In genomic region chr15:84230661-84231060, GRCm38 (mm10) we compare ENCODE assay signal across 9 mouse cellular contexts. TPM values are rescaled to one million over a fixed set of nuclear protein-coding genes. Genes with fewer than 3 reads are reported as not detected.
DNase-seq lines count a peak whose midpoint lies in the region; ATAC-seq and TF ChIP-seq lines count a peak whose summit lies in the region.
"Had no signal": no experiment of that assay in that cellular context is flagged by ENCODE, and none has a peak within 500 bp of the region (broad histone marks: within the 10 kb centered on the region; RNA-seq: fewer than 3 reads in every experiment).

No protein-coding gene starts in this region.

- no peak for ATAC-seq in kidney, postnatal 0 days (replicated peaks; ENCODE audit: low FRiP score, low read depth)
- ATAC-seq in forebrain, embryonic 16.5 days = no peak
- ATAC-seq in limb, embryonic 14.5 days (ENCODE audit: low FRiP score, low read depth) = no peak
- ATAC-seq in neural tube, embryonic 12.5 days (ENCODE audit: low FRiP score, low read depth) = no peak

- no peak for DNase-seq in kidney, postnatal 0 days (ENCODE audit: low spot score)
- no peak for DNase-seq in kidney, postnatal 14 days
- no peak for DNase-seq in limb, embryonic 14.5 days (ENCODE audit: low spot score)
- no peak for DNase-seq in right cerebral cortex, postnatal 14 days
- DNase-seq in urinary bladder, postnatal 10 days (ENCODE audit: low spot score) = no peak
- DNase-seq in cerebellum, postnatal 14 days = no peak
- DNase-seq: gastrocnemius, postnatal 14 days had no signal

- 19% methylated on average over 5 of the region's 5 CpGs for WGBS in kidney, postnatal 0 days
- WGBS in forebrain, embryonic 16.5 days = 16% methylated on average over 5 of the region's 5 CpGs
- WGBS in limb, embryonic 14.5 days = 28% methylated on average over 5 of the region's 5 CpGs
- 22% methylated on average over 5 of the region's 5 CpGs for WGBS in neural tube, embryonic 12.5 days

- no peaks in the 10 kb centered on the region for H3K36me3 ChIP-seq in kidney, postnatal 0 days (ENCODE audit: insufficient read depth, low read length)
- no peaks in the 10 kb centered on the region for H3K36me3 ChIP-seq in forebrain, embryonic 16.5 days (ENCODE audit: control insufficient read depth, insufficient read depth)
- H3K36me3 ChIP-seq in limb, embryonic 14.5 days (ENCODE audit: control insufficient read depth, insufficient read depth, low read length) = no peaks in the 10 kb centered on the region
- no peaks in the 10 kb centered on the region for H3K36me3 ChIP-seq in neural tube, embryonic 12.5 days

- TF ChIP-seq CTCF in kidney, postnatal 0 days (IDR thresholded peaks at IDR 0.05; ENCODE audit: low read depth) = no peak

- H3K27ac ChIP-seq in kidney, postnatal 0 days = peak overlapping the region; percentile 48; the same call in 1 of the 2 replicates
- peak overlapping the region; percentile 77 for H3K27ac ChIP-seq in forebrain, embryonic 16.5 days (ENCODE audit: low read length)
- H3K27ac ChIP-seq in limb, embryonic 14.5 days (replicated peaks; ENCODE audit: low read depth, low read length) = no peak overlapping the region
- H3K27ac ChIP-seq in neural tube, embryonic 12.5 days = no peak overlapping the region

- no peak overlapping the region for H3K9ac ChIP-seq in kidney, postnatal 0 days (ENCODE audit: low read depth, low read length)
- H3K9ac ChIP-seq in forebrain, embryonic 16.5 days (replicated peaks; ENCODE audit: low read depth, low read length) = peak overlapping the region; percentile 76
- no peak overlapping the region; the same call in 1 of the 2 replicates for H3K9ac ChIP-seq in limb, embryonic 14.5 days (ENCODE audit: low read depth, low read length, severe bottlenecking)
- no peak overlapping the region for H3K9ac ChIP-seq in neural tube, embryonic 12.5 days

- no peak overlapping the region for H3K4me3 ChIP-seq in kidney, postnatal 0 days (replicated peaks; ENCODE audit: low read depth, low read length)
- no peak overlapping the region for H3K4me3 ChIP-seq in forebrain, embryonic 16.5 days (replicated peaks; ENCODE audit: low read length)
- no peak overlapping the region for H3K4me3 ChIP-seq in limb, embryonic 14.5 days (replicated peaks; ENCODE audit: low read length)
- no peak overlapping the region for H3K4me3 ChIP-seq in neural tube, embryonic 12.5 days

- TF ChIP-seq POLR2A in limb, embryonic 14.5 days (IDR thresholded peaks at IDR 0.05; ENCODE audit: borderline replicate concordance, extremely low read depth, insufficient read depth, insufficient read length) = no peak

- peaks cover 4% of the 10 kb centered on the region; the same call in 1 of the 2 replicates for H3K4me1 ChIP-seq in kidney, postnatal 0 days (replicated peaks; ENCODE audit: insufficient read depth, low read length)
- H3K4me1 ChIP-seq in forebrain, embryonic 16.5 days (replicated peaks; ENCODE audit: control insufficient read depth, insufficient read depth, low read length) = peaks cover 31% of the 10 kb centered on the region
- peaks cover 18% of the 10 kb centered on the region for H3K4me1 ChIP-seq in limb, embryonic 14.5 days (ENCODE audit: control insufficient read depth, insufficient read depth, low read length)
- peaks cover 42% of the 10 kb centered on the region for H3K4me1 ChIP-seq in neural tube, embryonic 12.5 days

- peak overlapping the region; percentile 92; the same call in 1 of the 2 replicates for H3K4me2 ChIP-seq in kidney, postnatal 0 days (ENCODE audit: low read length)
- peak overlapping the region; percentile 93 for H3K4me2 ChIP-seq in forebrain, embryonic 16.5 days (ENCODE audit: low read length)
- H3K4me2 ChIP-seq in limb, embryonic 14.5 days (replicated peaks; ENCODE audit: low read depth, low read length, severe bottlenecking) = peak overlapping the region; percentile 98; the same call in 1 of the 2 replicates
- peak overlapping the region; percentile 90 for H3K4me2 ChIP-seq in neural tube, embryonic 12.5 days (replicated peaks)

- H3K27me3 ChIP-seq in kidney, postnatal 0 days (ENCODE audit: insufficient read depth, low read length) = no peaks in the 10 kb centered on the region
- no peaks in the 10 kb centered on the region for H3K27me3 ChIP-seq in forebrain, embryonic 16.5 days (replicated peaks; ENCODE audit: control insufficient read depth, insufficient read depth, low read length)
- H3K27me3 ChIP-seq in limb, embryonic 14.5 days (ENCODE audit: control insufficient read depth, insufficient read depth, low read length) = no peaks in the 10 kb centered on the region
- 0 out of 2 replicates have a peak, but pooled peaks cover 4% of the 10 kb centered on the region for H3K27me3 ChIP-seq in neural tube, embryonic 12.5 days (replicated peaks)

- H3K9me3 ChIP-seq in kidney, postnatal 0 days (replicated peaks; ENCODE audit: low read length) = no peaks in the 10 kb centered on the region
- no peaks in the 10 kb centered on the region for H3K9me3 ChIP-seq in forebrain, embryonic 16.5 days (ENCODE audit: control insufficient read depth, low read length)
- no peaks in the 10 kb centered on the region for H3K9me3 ChIP-seq in limb, embryonic 14.5 days (ENCODE audit: control insufficient read depth, low read length)
- H3K9me3 ChIP-seq in neural tube, embryonic 12.5 days = no peaks in the 10 kb centered on the region

RNA-seq across cellular contexts. Expression of gene Parvb, which starts 1.2 kb away (rescaled TPM):
- 2.8 and 3.3 TPM in 2 replicates for polyA plus RNA-seq in kidney, postnatal 0 days (2015; fragmentation: Nextera tagmentation; extraction: Ambion mirVana)
- 2.2 and 2.8 TPM in 2 replicates for polyA plus RNA-seq in forebrain, embryonic 16.5 days (2015; fragmentation: Nextera tagmentation; extraction: Ambion mirVana)
- 13.5 and 14.0 TPM in 2 replicates for polyA plus RNA-seq in limb, embryonic 14.5 days (2012; rRNA removed)
- polyA plus RNA-seq in limb, embryonic 14.5 days (2014; fragmentation: Nextera tagmentation; extraction: Ambion mirVana) = 2.4 and 2.6 TPM in 2 replicates
- 6.4 and 7.1 TPM in 2 replicates for polyA plus RNA-seq in neural tube, embryonic 12.5 days (2016; fragmentation: Nextera tagmentation; extraction: Ambion mirVana)

RNA-seq across cellular contexts. Expression of gene Samm50, which starts 38.6 kb away (rescaled TPM):
- polyA plus RNA-seq in kidney, postnatal 0 days (2015; fragmentation: Nextera tagmentation; extraction: Ambion mirVana) = 147 and 155 TPM in 2 replicates
- 88.5 and 91.8 TPM in 2 replicates for polyA plus RNA-seq in forebrain, embryonic 16.5 days (2015; fragmentation: Nextera tagmentation; extraction: Ambion mirVana)
- polyA plus RNA-seq in limb, embryonic 14.5 days (2012; rRNA removed) = 22.2 and 29.1 TPM in 2 replicates
- 71.2 and 71.8 TPM in 2 replicates for polyA plus RNA-seq in limb, embryonic 14.5 days (2014; fragmentation: Nextera tagmentation; extraction: Ambion mirVana)
- polyA plus RNA-seq in neural tube, embryonic 12.5 days (2016; fragmentation: Nextera tagmentation; extraction: Ambion mirVana) = 90.5 and 91.7 TPM in 2 replicates

Comparison
In these comparisons a context has a peak if more than half of its experiments do, and no peak if none do; other contexts are left out.
1. H3K27ac ChIP-seq: peak in kidney, postnatal 0 days (single experiment) and forebrain, embryonic 16.5 days (single experiment); none in limb, embryonic 14.5 days (single experiment) and neural tube, embryonic 12.5 days (single experiment).
2. Peak in every context shown above with its lines, with median percentiles within 50 percentile points of each other: H3K4me2 ChIP-seq.